14 mouse cellular contexts compared by ENCODE assay signal in the genomic region with DNA sequence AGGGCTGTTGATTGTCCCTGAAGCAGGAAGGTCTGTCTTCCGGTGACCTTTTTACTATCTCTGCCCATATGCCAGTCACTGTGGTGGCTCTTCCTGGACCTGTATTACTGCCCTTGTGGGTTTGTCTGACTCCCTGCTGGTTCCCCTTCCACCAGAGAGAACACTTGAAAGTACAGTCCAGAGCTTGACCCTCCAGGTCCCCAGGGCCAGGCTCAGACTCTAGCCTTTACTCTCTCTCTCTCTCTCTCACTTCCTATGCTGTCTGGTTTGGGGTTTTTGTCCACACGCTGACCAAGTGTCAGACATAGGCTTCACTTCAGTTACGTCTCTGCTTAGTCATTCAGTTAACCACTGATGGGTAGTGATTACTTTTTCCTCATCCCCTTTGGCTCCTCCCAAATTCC. TPM values are rescaled to one million over a fixed set of nuclear protein-coding genes. Genes with fewer than 3 reads are reported as not detected.
A peak's percentile ranks its signal among the peaks of the same experiment; 100 is the strongest.
DNase-seq lines count a peak whose midpoint lies in the region; ATAC-seq lines count a peak whose summit lies in the region.
"Had no signal": no experiment of that assay in that cellular context is flagged by ENCODE, and none has a peak within 500 bp of the region (broad histone marks: within the 10 kb centered on the region; RNA-seq: fewer than 3 reads in every experiment).

No protein-coding gene starts in this region.

- peak overlapping the region; percentile 47 for H3K27ac ChIP-seq in heart, embryonic 11.5 days (ENCODE audit: low read depth, low read length)
- peak overlapping the region; percentile 54 for H3K27ac ChIP-seq in lung, embryonic 15.5 days
- H3K27ac ChIP-seq: embryonic facial prominence, embryonic 13.5 days; hindbrain, embryonic 15.5 days; neural tube, embryonic 12.5 days had no signal

- no peak for DNase-seq in heart, postnatal 4 days
- no peak for DNase-seq in lung, postnatal 25 days (ENCODE audit: low spot score)
- DNase-seq in ovary, postnatal 14 days (ENCODE audit: low spot score) = no peak
- no peak for DNase-seq in cerebellum, adult 18-20 months
- DNase-seq: layer of hippocampus, postnatal 36 days; right cerebral cortex, postnatal 25 days; thymus, adult 2 months had no signal

- H3K27me3 ChIP-seq in heart, embryonic 11.5 days (ENCODE audit: control insufficient read depth, insufficient read depth, low read length) = no peaks in the 10 kb centered on the region
- H3K27me3 ChIP-seq in lung, embryonic 15.5 days = no peaks in the 10 kb centered on the region
- H3K27me3 ChIP-seq: embryonic facial prominence, embryonic 13.5 days; hindbrain, embryonic 15.5 days; neural tube, embryonic 12.5 days had no signal

- WGBS in heart, embryonic 11.5 days (ENCODE audit: insufficient replicate concordance) = 59% methylated on average over 3 of the region's 3 CpGs
- WGBS in lung, embryonic 15.5 days = 84% methylated on average over 3 of the region's 3 CpGs

- H3K9me3 ChIP-seq in heart, embryonic 11.5 days (replicated peaks; ENCODE audit: control insufficient read depth, low read length) = 0 out of 2 replicates have a peak, but pooled peaks cover 2% of the 10 kb centered on the region
- H3K9me3 ChIP-seq in lung, embryonic 15.5 days = no peaks in the 10 kb centered on the region
- H3K9me3 ChIP-seq: embryonic facial prominence, embryonic 13.5 days; hindbrain, embryonic 15.5 days; neural tube, embryonic 12.5 days had no signal

- H3K36me3 ChIP-seq in heart, embryonic 11.5 days (ENCODE audit: control insufficient read depth, insufficient read depth, low read length) = no peaks in the 10 kb centered on the region
- no peaks in the 10 kb centered on the region for H3K36me3 ChIP-seq in lung, embryonic 15.5 days
- H3K36me3 ChIP-seq: hindbrain, embryonic 15.5 days; neural tube, embryonic 12.5 days had no signal

- H3K4me3 ChIP-seq in heart, embryonic 11.5 days (ENCODE audit: low read depth, low read length) = no peak overlapping the region
- H3K4me3 ChIP-seq in lung, embryonic 15.5 days = no peak overlapping the region
- H3K4me3 ChIP-seq: embryonic facial prominence, embryonic 13.5 days; hindbrain, embryonic 15.5 days; neural tube, embryonic 12.5 days had no signal

- H3K4me1 ChIP-seq in heart, embryonic 11.5 days (ENCODE audit: control insufficient read depth, insufficient read depth, low read length) = peaks cover 15% of the 10 kb centered on the region
- peaks cover 25% of the 10 kb centered on the region for H3K4me1 ChIP-seq in lung, embryonic 15.5 days
- H3K4me1 ChIP-seq: embryonic facial prominence, embryonic 13.5 days; neural tube, embryonic 12.5 days had no signal

- H3K9ac ChIP-seq in heart, embryonic 11.5 days (ENCODE audit: low read depth, low read length) = no peak overlapping the region
- no peak overlapping the region for H3K9ac ChIP-seq in lung, embryonic 15.5 days
- H3K9ac ChIP-seq: embryonic facial prominence, embryonic 13.5 days; hindbrain, embryonic 15.5 days; neural tube, embryonic 12.5 days had no signal

- no peak overlapping the region for H3K4me2 ChIP-seq in heart, embryonic 11.5 days
- H3K4me2 ChIP-seq in lung, embryonic 15.5 days = no peak overlapping the region
- H3K4me2 ChIP-seq: embryonic facial prominence, embryonic 13.5 days; hindbrain, embryonic 15.5 days; neural tube, embryonic 12.5 days had no signal

- no peak for ATAC-seq in heart, embryonic 11.5 days (replicated peaks; ENCODE audit: insufficient number of reproducible peaks, low FRiP score, low TSS enrichment)
- ATAC-seq in lung, embryonic 15.5 days (ENCODE audit: borderline replicate concordance, extremely low read depth, low FRiP score, low TSS enrichment) = no peak
- peak; percentile 64 for ATAC-seq in granulocyte monocyte progenitor cell, adult 5-6 weeks (replicated peaks; ENCODE audit: poor library complexity, severe bottlenecking)
- ATAC-seq in megakaryocyte-erythroid progenitor cell, adult 5-6 weeks (replicated peaks; ENCODE audit: low FRiP score, low TSS enrichment, poor library complexity, severe bottlenecking) = peak; percentile 11; the same call in 1 of the 2 replicates

RNA-seq across cellular contexts. Expression of gene Cd81, which starts 9.6 kb away (rescaled TPM):
- polyA plus RNA-seq in heart, embryonic 11.5 days (2014; fragmentation: Nextera tagmentation; extraction: Ambion mirVana) = 632 and 701 TPM in 2 replicates
- 100 to 1,000 TPM; 600 to 620 TPM for total RNA-seq in heart, postnatal 4 days (2021)
- polyA plus RNA-seq in lung, embryonic 15.5 days (2015; fragmentation: Nextera tagmentation; extraction: Ambion mirVana) = 694 and 720 TPM in 2 replicates
- total RNA-seq in granulocyte monocyte progenitor cell, adult 5-6 weeks (2014; fragmentation: Nextera tagmentation) = 63.8 and 77.3 TPM in 2 replicates
- 159 and 201 TPM in 2 replicates for total RNA-seq in granulocyte monocyte progenitor cell, adult 5-6 weeks (2017)
- 194 and 203 TPM in 2 replicates for total RNA-seq in megakaryocyte-erythroid progenitor cell, adult 5-6 weeks (2014; fragmentation: Nextera tagmentation)
- total RNA-seq in megakaryocyte-erythroid progenitor cell, adult 5-6 weeks (2017) = 214 and 238 TPM in 2 replicates

RNA-seq across cellular contexts. Expression of gene Tssc4, which starts 26.1 kb away (rescaled TPM):
- 36.2 and 48.4 TPM in 2 replicates for polyA plus RNA-seq in heart, embryonic 11.5 days (2014; fragmentation: Nextera tagmentation; extraction: Ambion mirVana)
- total RNA-seq in heart, postnatal 4 days (2021) = 10 to 100 TPM; 32.6 to 33.9 TPM
- 105 and 107 TPM in 2 replicates for polyA plus RNA-seq in lung, embryonic 15.5 days (2015; fragmentation: Nextera tagmentation; extraction: Ambion mirVana)
- 28.1 and 62.3 TPM in 2 replicates for total RNA-seq in granulocyte monocyte progenitor cell, adult 5-6 weeks (2014; fragmentation: Nextera tagmentation)
- total RNA-seq in granulocyte monocyte progenitor cell, adult 5-6 weeks (2017) = 33.9 and 45.6 TPM in 2 replicates
- total RNA-seq in megakaryocyte-erythroid progenitor cell, adult 5-6 weeks (2014; fragmentation: Nextera tagmentation) = 36.9 and 58.7 TPM in 2 replicates
- 15.5 and 37.8 TPM in 2 replicates for total RNA-seq in megakaryocyte-erythroid progenitor cell, adult 5-6 weeks (2017)

RNA-seq across cellular contexts. Expression of gene Tspan32, which starts 38.1 kb away (rescaled TPM):
- polyA plus RNA-seq in heart, embryonic 11.5 days (2014; fragmentation: Nextera tagmentation; extraction: Ambion mirVana) = 18.2 and 19.5 TPM in 2 replicates
- total RNA-seq in heart, postnatal 4 days (2021) = under 1 TPM; 0.45 to 0.64 TPM
- 1.9 and 2.8 TPM in 2 replicates for polyA plus RNA-seq in lung, embryonic 15.5 days (2015; fragmentation: Nextera tagmentation; extraction: Ambion mirVana)
- total RNA-seq in granulocyte monocyte progenitor cell, adult 5-6 weeks (2014; fragmentation: Nextera tagmentation) = 140 and 158 TPM in 2 replicates
- total RNA-seq in granulocyte monocyte progenitor cell, adult 5-6 weeks (2017) = 95.1 and 117 TPM in 2 replicates
- 163 and 191 TPM in 2 replicates for total RNA-seq in megakaryocyte-erythroid progenitor cell, adult 5-6 weeks (2014; fragmentation: Nextera tagmentation)
- 94.2 and 132 TPM in 2 replicates for total RNA-seq in megakaryocyte-erythroid progenitor cell, adult 5-6 weeks (2017)

RNA-seq across cellular contexts. Expression of gene Trpm5, which starts 51.5 kb away (rescaled TPM):
- polyA plus RNA-seq in heart, embryonic 11.5 days (2014; fragmentation: Nextera tagmentation; extraction: Ambion mirVana) = 1.2 and 2.4 TPM in 2 replicates
- total RNA-seq in heart, postnatal 4 days (2021) = under 1 TPM; 0.74 to 0.93 TPM
- polyA plus RNA-seq in lung, embryonic 15.5 days (2015; fragmentation: Nextera tagmentation; extraction: Ambion mirVana) = 4.4 and 4.5 TPM in 2 replicates
- not detected in 2 replicates for total RNA-seq in granulocyte monocyte progenitor cell, adult 5-6 weeks (2014; fragmentation: Nextera tagmentation)
- total RNA-seq in granulocyte monocyte progenitor cell, adult 5-6 weeks (2017) = not detected in 2 replicates
- 0.13 TPM in 1 of 2 replicates, not detected in the other for total RNA-seq in megakaryocyte-erythroid progenitor cell, adult 5-6 weeks (2014; fragmentation: Nextera tagmentation)
- total RNA-seq in megakaryocyte-erythroid progenitor cell, adult 5-6 weeks (2017) = 2.3 TPM in 1 of 2 replicates, not detected in the other
- total RNA-seq: layer of hippocampus, postnatal 36 days had no signal

Comparison
In these comparisons a context has a peak if more than half of its experiments do, and no peak if none do; other contexts are left out.
1. ATAC-seq: peak in granulocyte monocyte progenitor cell, adult 5-6 weeks (single experiment) and megakaryocyte-erythroid progenitor cell, adult 5-6 weeks (single experiment); none in heart, embryonic 11.5 days (single experiment) and lung, embryonic 15.5 days (single experiment).
2. RNA of gene Tspan32, which starts 38.1 kb away (total RNA-seq): 94.2 to 191 TPM in megakaryocyte-erythroid progenitor cell, adult 5-6 weeks and 95.1 to 158 TPM in granulocyte monocyte progenitor cell, adult 5-6 weeks; 0.45 to 0.64 TPM in heart, postnatal 4 days; every median in the first group is over 10 times any median in the second.